Mouse (Mus musculus) heart, embryonic 12.5 days (tissue): ENCODE measurements around the gene 5730455P16Rik. TPM values are rescaled to one million over a fixed set of nuclear protein-coding genes. Genes with fewer than 3 reads are reported as not detected.
"Not testable (repeated sequence)": the region's sequence is repeated elsewhere in the genome, so short reads cannot be mapped to it uniquely, and the experiment has no call there.

Experiments used
- ATAC-seq: fragments of 200-750 bp; cut with Nextera tagmentation; 2 replicates; pipeline ENCODE4 v1.8.0; 2017; ENCODE audit warnings: moderate TSS enrichment, moderate library complexity; ENCODE audit not compliant: insufficient number of reproducible peaks, low FRiP score
- H3K27ac ChIP-seq: fragments of 300-500 bp; sonication (generic); 2 replicates; pipeline ENCODE4 v1.5.1; 2016; ENCODE audit warnings: mild to moderate bottlenecking, moderate library complexity; ENCODE audit not compliant: poor library complexity, severe bottlenecking
- H3K27me3 ChIP-seq: fragments of 300-500 bp; sonication (generic); replicated peaks from 2 replicates; pipeline ENCODE4 v1.6.1; 2016; ENCODE audit warnings: mild to moderate bottlenecking, moderate library complexity
- H3K36me3 ChIP-seq: fragments of 300-500 bp; sonication (generic); 2 replicates; pipeline ENCODE4 v1.6.1; 2016; ENCODE audit warnings: mild to moderate bottlenecking, moderate library complexity
- H3K4me1 ChIP-seq: fragments of 300-500 bp; sonication (generic); replicated peaks from 2 replicates; pipeline ENCODE4 v1.6.1; 2016; ENCODE audit warnings: mild to moderate bottlenecking
- H3K4me2 ChIP-seq: fragments of 300-500 bp; sonication (generic); 2 replicates; pipeline ENCODE4 v1.6.1; 2016; ENCODE audit warnings: mild to moderate bottlenecking, moderate library complexity
- H3K4me3 ChIP-seq: fragments of 300-500 bp; sonication (generic); 2 replicates; pipeline ENCODE4 v1.5.1; 2016; ENCODE audit warnings: mild to moderate bottlenecking
- H3K9ac ChIP-seq: fragments of 300-500 bp; sonication (generic); 2 replicates; pipeline ENCODE4 v1.6.1; 2016; ENCODE audit warnings: mild to moderate bottlenecking, moderate library complexity
- H3K9me3 ChIP-seq: fragments of 300-500 bp; sonication (generic); replicated peaks from 2 replicates; pipeline ENCODE4 v1.6.1; 2016; ENCODE audit warnings: mild to moderate bottlenecking, moderate library complexity
- WGBS: fragments of 180-500 bp; shearing (Covaris S2); methylation state at CpG from one replicate; pipeline ENCODE4 v1.1.7; 2016; 5-methylcytosine and 5-hydroxymethylcytosine counted together
- polyA plus RNA-seq: library from polyadenylated mRNA; unstranded; fragments of >200 nt; fragmentation: Nextera tagmentation; extraction: Ambion mirVana; gene quantifications from 2 replicates; pipeline ENCODE4 v1.2.1, GENCODE M21; 2016

The 5730455P16Rik gene
- polyA plus RNA-seq: 17.0 and 17.3 TPM in 2 replicates

- H3K4me3 ChIP-seq: peak within 1 kb of the TSS; percentile 93
- WGBS: 2% methylated on average over 42 of the region's 43 CpGs
- H3K4me2 ChIP-seq: peak within 1 kb of the TSS; percentile 78
- H3K36me3 ChIP-seq: peaks cover 26% of the 10 kb centered on the region
- peak; percentile 77 for ATAC-seq
- H3K27me3 ChIP-seq: no peaks in the 10 kb centered on the region
- peak within 1 kb of the TSS; percentile 84 for H3K27ac ChIP-seq
- no peaks in the 10 kb centered on the region for H3K9me3 ChIP-seq
- H3K9ac ChIP-seq: peak within 1 kb of the TSS; percentile 97
- H3K4me1 ChIP-seq: 0 out of 2 replicates have a peak, but pooled peaks cover 4% of the 10 kb centered on the region
These were observed at the start of gene 5730455P16Rik for GRCm38 (mm10) chr11:80377712-80378451. Gene 5730455P16Rik (minus strand): TSS chr11:80378034.

DNA sequence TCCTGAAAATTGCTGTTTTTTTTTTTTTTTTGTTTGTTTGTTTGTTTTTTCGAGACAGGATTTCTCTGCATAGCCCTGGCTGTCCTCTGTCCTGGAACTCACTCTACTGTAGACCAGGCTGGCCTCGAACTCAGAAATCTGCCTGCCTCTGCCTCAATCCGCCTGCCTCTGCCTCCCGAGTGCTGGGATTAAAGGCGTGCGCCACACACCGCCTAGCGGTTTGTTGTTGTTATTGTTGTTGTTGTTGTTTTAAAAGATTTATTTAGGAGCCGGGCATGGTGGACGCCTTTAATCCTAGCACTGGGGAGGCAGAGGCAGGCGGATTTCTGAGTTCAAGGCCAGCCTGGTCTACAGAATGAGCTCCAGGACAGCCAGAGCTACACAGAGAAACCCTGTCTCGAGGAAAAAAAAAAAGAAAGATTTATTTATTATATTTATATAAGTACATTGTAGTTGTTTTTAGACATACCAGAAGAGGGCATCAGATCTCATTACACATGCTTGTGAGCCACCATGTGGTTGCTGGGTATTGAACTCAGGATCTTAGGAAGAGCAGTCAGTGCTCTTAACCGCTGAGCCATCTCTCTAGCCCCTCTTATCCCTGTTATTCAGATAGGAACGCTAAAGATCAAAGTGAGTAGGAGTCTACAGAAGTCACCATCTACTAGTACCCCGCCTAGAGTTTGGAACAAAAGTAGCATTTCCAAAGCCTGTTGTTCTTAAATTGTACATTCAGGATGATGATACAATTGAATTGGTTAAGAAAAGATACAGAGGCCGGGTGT lies 48.4 kb upstream of the 5730455P16Rik start:
- ATAC-seq, H3K27me3 ChIP-seq: not testable (repeated sequence)

GRCm38 (mm10) chr11:80425247-80425778 lies 47.5 kb upstream of the 5730455P16Rik start:
- Histone ChIP-seq H3K9ac (no peak overlapping the region), H3K4me2 (no peak overlapping the region), H3K27ac (no peak overlapping the region), H3K4me1 (peaks cover 4% of the 10 kb centered on the region), H3K4me3 (no peak overlapping the region), H3K9me3 (no peaks in the 10 kb centered on the region), H3K36me3 (no peaks in the 10 kb centered on the region), H3K27me3 (no peaks in the 10 kb centered on the region)
- ATAC-seq: no peak
- 58% methylated on average over 5 of the region's 5 CpGs for WGBS

More for the DNA sequence above, 48.4 kb upstream of the 5730455P16Rik start:
- not testable (repeated sequence) for H3K4me3 ChIP-seq, H3K27ac ChIP-seq, H3K4me1 ChIP-seq, H3K36me3 ChIP-seq, H3K9ac ChIP-seq, H3K4me2 ChIP-seq, H3K9me3 ChIP-seq
- 73% methylated on average over 16 of the region's 16 CpGs for WGBS

- ATAC-seq: no peak
- no peaks in the 10 kb centered on the region for H3K36me3 ChIP-seq
- no peak overlapping the region for H3K27ac ChIP-seq
- H3K9ac ChIP-seq: no peak overlapping the region
- no peaks in the 10 kb centered on the region for H3K9me3 ChIP-seq
- 76% methylated on average over 2 of the region's 2 CpGs for WGBS
- no peaks in the 10 kb centered on the region for H3K27me3 ChIP-seq
- H3K4me3 ChIP-seq: no peak overlapping the region
- H3K4me2 ChIP-seq: no peak overlapping the region
- H3K4me1 ChIP-seq: peaks cover 1% of the 10 kb centered on the region
These were observed 46.9 kb upstream of the 5730455P16Rik start for GRCm38 (mm10) chr11:80424691-80425090.

DNA sequence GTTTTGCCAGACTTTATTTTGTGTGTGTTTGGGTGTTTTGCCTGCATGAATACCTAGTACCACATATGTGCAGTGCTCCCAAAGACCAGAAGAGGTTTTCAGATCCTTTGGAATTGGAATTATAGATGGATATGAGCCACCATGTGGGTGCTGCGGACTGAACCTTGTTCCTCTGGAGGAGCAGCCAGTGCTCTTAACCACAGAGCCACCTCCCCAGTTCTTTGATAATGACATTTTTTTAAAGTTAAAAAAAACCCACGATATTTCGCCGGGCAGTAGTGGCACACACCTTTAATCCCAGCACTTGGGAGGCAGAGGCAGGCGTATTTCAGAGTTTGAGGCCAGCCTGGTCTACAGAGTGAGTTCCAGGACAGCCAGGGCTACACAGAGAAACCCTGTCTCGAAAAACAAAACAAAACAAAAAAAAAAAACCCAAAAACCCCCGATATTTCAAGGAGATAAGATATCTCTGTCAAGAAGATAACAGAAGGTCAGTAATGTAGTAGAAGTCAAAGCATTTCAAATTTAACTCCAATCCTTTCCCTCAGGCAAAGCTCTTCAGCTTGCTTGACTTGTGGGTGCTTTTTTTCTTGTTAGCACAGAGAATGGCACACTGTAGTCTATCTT lies 43.7 kb upstream of the 5730455P16Rik start:
- no peaks in the 10 kb centered on the region for H3K27me3 ChIP-seq
- H3K4me3 ChIP-seq: no peak overlapping the region
- peaks cover 7% of the 10 kb centered on the region for H3K36me3 ChIP-seq
- 74% methylated on average over 7 of the region's 7 CpGs for WGBS
- ATAC-seq: no peak
- H3K9me3 ChIP-seq: peaks cover 8% of the 10 kb centered on the region
- no peak overlapping the region for H3K4me2 ChIP-seq
- no peak overlapping the region for H3K9ac ChIP-seq
- H3K27ac ChIP-seq: no peak overlapping the region
- no peaks in the 10 kb centered on the region for H3K4me1 ChIP-seq

DNA sequence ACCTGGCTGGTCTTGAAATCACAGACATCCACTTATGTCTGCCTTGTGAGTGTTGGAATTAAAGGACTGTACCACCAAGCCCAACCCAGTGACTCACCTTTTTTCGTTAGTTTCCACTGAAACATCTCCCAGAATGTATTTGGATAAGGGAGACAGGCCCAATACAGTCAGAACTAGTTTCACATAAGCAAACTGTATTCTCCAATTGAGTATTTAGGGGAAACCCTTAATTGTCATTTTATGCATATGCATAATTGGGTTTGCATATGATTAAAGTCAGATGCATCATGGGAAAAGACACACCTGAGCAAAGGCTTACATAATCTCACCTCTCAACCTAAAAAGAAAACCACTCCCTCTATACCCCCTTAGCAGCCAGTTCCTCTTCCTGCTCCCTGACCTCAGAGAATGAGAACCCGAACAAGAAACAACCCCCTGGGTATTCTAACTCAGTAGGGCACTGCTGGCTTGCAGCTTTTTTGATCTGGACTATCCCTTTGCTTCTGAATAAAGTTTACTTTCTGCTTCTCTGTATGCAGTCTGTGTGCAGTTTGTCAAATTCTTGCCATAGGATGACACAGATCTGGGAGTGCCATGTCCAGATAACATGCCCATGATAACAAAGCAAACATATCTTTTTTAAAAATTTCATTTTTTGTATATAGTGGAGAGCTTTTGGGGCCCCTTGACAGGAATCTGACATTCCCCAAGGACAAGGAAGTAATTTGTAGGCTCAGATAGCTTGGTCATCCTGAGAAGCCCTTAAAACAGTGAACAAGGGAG lies 42.6 kb upstream of the 5730455P16Rik start:
- ATAC-seq: no peak
- H3K4me1 ChIP-seq: no peaks in the 10 kb centered on the region
- H3K27ac ChIP-seq: no peak overlapping the region
- H3K27me3 ChIP-seq: no peaks in the 10 kb centered on the region
- no peak overlapping the region for H3K4me2 ChIP-seq
- peaks cover 13% of the 10 kb centered on the region for H3K36me3 ChIP-seq
- WGBS: 64% methylated on average over 2 of the region's 2 CpGs
- H3K9me3 ChIP-seq: peaks cover 10% of the 10 kb centered on the region
- no peak overlapping the region for H3K9ac ChIP-seq
- no peak overlapping the region for H3K4me3 ChIP-seq

DNA sequence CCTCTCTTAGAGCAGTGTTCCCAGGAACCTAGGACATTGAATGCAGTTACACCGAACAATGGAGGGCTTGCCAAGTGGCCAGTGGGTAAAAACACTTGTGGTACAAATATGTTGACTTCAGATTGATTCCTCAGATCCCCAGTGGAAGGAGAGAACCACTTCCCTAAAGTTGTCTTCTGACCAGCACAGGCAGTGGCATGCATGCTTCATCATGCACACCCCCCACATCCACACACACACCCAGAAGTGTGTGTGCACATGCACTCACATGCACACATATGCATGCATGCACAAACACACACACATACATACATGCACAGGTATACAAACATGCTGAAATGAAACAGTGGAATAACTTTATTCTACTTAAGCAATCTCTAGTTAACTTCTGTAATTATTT lies 41.9 kb upstream of the 5730455P16Rik start:
- H3K4me2 ChIP-seq: no peak overlapping the region
- H3K36me3 ChIP-seq: peaks cover 19% of the 10 kb centered on the region
- no peak for ATAC-seq
- H3K4me3 ChIP-seq: no peak overlapping the region
- H3K27ac ChIP-seq: no peak overlapping the region
- H3K27me3 ChIP-seq: no peaks in the 10 kb centered on the region
- no peak overlapping the region for H3K9ac ChIP-seq
- no peaks in the 10 kb centered on the region for H3K4me1 ChIP-seq
- peaks cover 10% of the 10 kb centered on the region for H3K9me3 ChIP-seq
- 86% methylated on average over 1 of the region's 1 CpGs for WGBS

- 79% methylated on average over 5 of the region's 5 CpGs for WGBS
- H3K4me1 ChIP-seq: no peaks in the 10 kb centered on the region
- H3K4me3 ChIP-seq: no peak overlapping the region
- H3K36me3 ChIP-seq: peaks cover 30% of the 10 kb centered on the region
- H3K9me3 ChIP-seq: peaks cover 10% of the 10 kb centered on the region
- no peak overlapping the region for H3K9ac ChIP-seq
- H3K27me3 ChIP-seq: no peaks in the 10 kb centered on the region
- no peak overlapping the region for H3K4me2 ChIP-seq
- no peak for ATAC-seq
- H3K27ac ChIP-seq: no peak overlapping the region
These were observed 39.3 kb upstream of the 5730455P16Rik start for GRCm38 (mm10) chr11:80417085-80417484.

DNA sequence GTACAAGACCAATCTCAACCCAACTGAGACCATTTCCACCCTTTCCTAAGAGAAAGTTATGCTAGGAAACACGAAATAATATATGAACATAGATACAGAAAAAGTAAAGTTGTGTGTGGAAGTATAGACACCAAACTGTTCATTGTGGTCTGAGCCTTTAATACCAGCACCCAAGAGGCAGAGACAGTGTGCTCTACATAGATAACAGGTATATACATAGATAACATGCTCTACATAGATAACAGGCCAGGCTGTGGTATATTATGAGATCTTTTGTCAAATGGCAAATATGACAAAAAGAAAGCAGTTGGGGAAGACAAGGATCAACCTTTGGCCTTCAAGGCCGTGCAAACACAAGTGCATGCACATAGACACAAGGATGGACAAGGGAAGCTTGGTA lies 32.5 kb upstream of the 5730455P16Rik start:
- H3K4me2 ChIP-seq: no peak overlapping the region

GRCm38 (mm10) chr11:80407878-80408277 lies 30.0 kb upstream of the 5730455P16Rik start:
- H3K4me3 ChIP-seq, H3K4me1 ChIP-seq, H3K27ac ChIP-seq, H3K4me2 ChIP-seq, H3K9me3 ChIP-seq, H3K9ac ChIP-seq, H3K27me3 ChIP-seq, ATAC-seq: not testable (repeated sequence)
- WGBS: 96% methylated on average over 6 of the region's 6 CpGs
- peaks cover 52% of the 10 kb centered on the region for H3K36me3 ChIP-seq

More for the DNA sequence above, 32.5 kb upstream of the 5730455P16Rik start:
- peaks cover 57% of the 10 kb centered on the region for H3K36me3 ChIP-seq
- no peaks in the 10 kb centered on the region for H3K9me3 ChIP-seq
- no peaks in the 10 kb centered on the region for H3K27me3 ChIP-seq
- ATAC-seq: no peak
- WGBS: 87% methylated on average over 2 of the region's 2 CpGs
- H3K9ac ChIP-seq: no peak overlapping the region
- no peak overlapping the region for H3K27ac ChIP-seq
- no peaks in the 10 kb centered on the region for H3K4me1 ChIP-seq
- H3K4me3 ChIP-seq: no peak overlapping the region
